13 mouse cellular contexts compared by ENCODE assay signal in genomic region chr6:99995970-99996956, GRCm38 (mm10).
DNase-seq lines count a peak whose midpoint lies in the region; ATAC-seq lines count a peak whose summit lies in the region.
"Had no signal": no experiment of that assay in that cellular context is flagged by ENCODE, and none has a peak within 500 bp of the region (broad histone marks: within the 10 kb centered on the region; RNA-seq: fewer than 3 reads in every experiment).

No protein-coding gene starts in this region.

- peak; percentile 38; the same call in 1 of the 2 replicates for ATAC-seq in hindbrain, embryonic 14.5 days (ENCODE audit: low FRiP score)
- no peak for ATAC-seq in granulocyte monocyte progenitor cell, adult 5-6 weeks (replicated peaks; ENCODE audit: poor library complexity, severe bottlenecking)
- no peak for ATAC-seq in kidney, embryonic 16.5 days (ENCODE audit: low FRiP score, low TSS enrichment)

- WGBS in hindbrain, embryonic 14.5 days: 40% methylated on average over 15 of the region's 15 CpGs
- WGBS in kidney, embryonic 16.5 days: 62% methylated on average over 15 of the region's 15 CpGs

- 0 out of 2 replicates have a peak, but pooled peaks cover 5% of the 10 kb centered on the region for H3K27me3 ChIP-seq in hindbrain, embryonic 14.5 days (ENCODE audit: control insufficient read depth, insufficient read depth, low read length)
- H3K27me3 ChIP-seq in kidney, embryonic 16.5 days (ENCODE audit: insufficient read depth, low read length): peaks cover 36% of the 10 kb centered on the region

- DNase-seq in retina, postnatal 1 day: peak; percentile 66
- DNase-seq in retina, embryonic 14.5 days (ENCODE audit: low spot score): no peak
- DNase-seq in hindbrain, embryonic 14.5 days (ENCODE audit: low spot score): peak; percentile 56
- DNase-seq in lung, postnatal 36 days: peak; percentile 43
- DNase-seq in left cerebral cortex, postnatal 36 days (ENCODE audit: low spot score in 2 of 2): no peak
- DNase-seq: cerebellum, adult 2 months; heart, adult 2 months; right cerebral cortex, adult 18-20 months; thymus, adult 18-20 months had no signal

- H3K4me1 ChIP-seq in hindbrain, embryonic 14.5 days (replicated peaks; ENCODE audit: control insufficient read depth, insufficient read depth, low read length): peaks cover 26% of the 10 kb centered on the region
- peaks cover 16% of the 10 kb centered on the region for H3K4me1 ChIP-seq in kidney, embryonic 16.5 days (ENCODE audit: insufficient read depth, low read length)

- no peak overlapping the region for H3K9ac ChIP-seq in hindbrain, embryonic 14.5 days
- H3K9ac ChIP-seq in kidney, embryonic 16.5 days (replicated peaks; ENCODE audit: low read length): no peak overlapping the region

- H3K4me3 ChIP-seq in hindbrain, embryonic 14.5 days (replicated peaks; ENCODE audit: low read length): no peak overlapping the region
- no peak overlapping the region for H3K4me3 ChIP-seq in kidney, embryonic 16.5 days (ENCODE audit: low read length)
- H3K4me3 ChIP-seq: erythroblast, embryonic 14.5 days; heart, adult 2 months; myocyte had no signal

- no peak overlapping the region for H3K4me2 ChIP-seq in hindbrain, embryonic 14.5 days (replicated peaks)
- no peak overlapping the region for H3K4me2 ChIP-seq in kidney, embryonic 16.5 days (replicated peaks; ENCODE audit: low read depth, low read length)

- no peaks in the 10 kb centered on the region for H3K36me3 ChIP-seq in hindbrain, embryonic 14.5 days (replicated peaks; ENCODE audit: control insufficient read depth, insufficient read depth)
- H3K36me3 ChIP-seq in kidney, embryonic 16.5 days (ENCODE audit: insufficient read depth, low read length): no peaks in the 10 kb centered on the region

- no peaks in the 10 kb centered on the region for H3K9me3 ChIP-seq in hindbrain, embryonic 14.5 days (ENCODE audit: control insufficient read depth, low read length)
- no peaks in the 10 kb centered on the region for H3K9me3 ChIP-seq in kidney, embryonic 16.5 days (ENCODE audit: low read length)

- H3K27ac ChIP-seq in hindbrain, embryonic 14.5 days: no peak overlapping the region
- no peak overlapping the region for H3K27ac ChIP-seq in kidney, embryonic 16.5 days (ENCODE audit: low read length)
- H3K27ac ChIP-seq: heart, adult 2 months had no signal

- intact Hi-C loops in left cerebral cortex, postnatal 36 days (cut with DNase I): no loop called here

Comparison
In these comparisons a context has a peak if more than half of its experiments do, and no peak if none do; other contexts are left out.
1. DNase-seq: peak in retina, postnatal 1 day (single experiment), hindbrain, embryonic 14.5 days (single experiment) and lung, postnatal 36 days (single experiment); none in retina, embryonic 14.5 days (single experiment) and left cerebral cortex, postnatal 36 days (0 of 2).